Mouse (Mus musculus) erythroblast, embryonic 14.5 days (primary cell): ENCODE measurements around the gene Hypk.

Experiments
- GATA1 ChIP-seq: IDR thresholded peaks from 2 replicates; pipeline ENCODE4 v1.6.1; 2012; ENCODE audit warnings: low read length, inconsistent platforms, mixed read lengths
- TAL1 ChIP-seq: IDR thresholded peaks from 3 replicates; pipeline ENCODE4 v1.6.1; 2012; ENCODE audit warnings: low read length, inconsistent platforms, mixed read lengths

GRCm38 (mm10) chr2:121416356-121416755 is 36.7 kb upstream of the Hypk start:
- no peak for TF ChIP-seq GATA1
- no peak for TF ChIP-seq TAL1
